Mouse (Mus musculus) layer of hippocampus, adult 11-12 months (tissue): Measurements from ENCODE around the gene 4930402H24Rik.

Source experiments
- DNase-seq: peaks from one replicate; pipeline ENCODE4 v3.0.0; 2022; ENCODE audit warnings: low spot score

The 4930402H24Rik gene

DNA sequence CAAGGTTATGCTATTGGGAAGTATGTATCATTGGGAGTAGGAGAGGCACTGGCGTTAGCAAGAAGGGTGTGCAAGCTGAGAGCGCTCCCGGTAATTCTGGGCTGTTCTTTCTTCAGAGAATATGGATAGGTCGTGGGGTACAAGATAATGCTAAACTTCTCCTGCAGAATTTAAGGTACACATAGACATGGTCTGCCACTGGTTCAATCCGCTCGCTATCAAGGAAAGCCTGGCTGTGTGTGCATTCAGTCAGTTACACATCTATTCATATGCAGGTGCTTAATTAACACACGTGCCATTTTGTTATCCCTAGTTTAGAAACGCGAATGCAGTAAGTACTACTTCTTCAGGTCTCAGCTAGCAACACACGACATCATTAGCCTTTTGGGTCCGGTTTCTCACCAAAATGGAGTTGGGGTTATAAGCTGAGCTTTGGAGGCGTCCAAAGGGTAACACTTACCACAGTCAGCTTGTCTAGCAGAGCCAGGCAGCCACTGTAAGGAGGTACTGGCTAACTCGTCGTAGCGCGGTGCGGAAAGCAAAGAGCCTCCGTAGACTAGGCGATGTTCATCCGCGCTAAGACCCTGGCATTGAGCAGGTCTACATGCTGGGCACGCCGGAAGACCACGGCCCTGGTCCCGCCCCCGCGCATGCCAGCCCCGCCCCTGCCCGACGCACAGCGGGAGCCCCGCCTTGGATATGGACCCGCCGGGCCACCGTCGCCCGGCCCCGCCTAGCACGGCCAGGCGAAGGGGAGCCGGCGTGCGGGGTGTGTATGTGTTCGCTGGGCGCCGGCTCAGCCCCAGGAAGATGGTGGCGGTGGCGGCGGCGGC is at the start of gene 4930402H24Rik, which contains the start of gene Atrn:
Gene 4930402H24Rik (minus strand): TSS at position 656 of the 833 bp plus-strand sequence.
Gene Atrn (plus strand): TSS at position 745 of the 833 bp plus-strand sequence.
- peak; percentile 92 for DNase-seq

DNA sequence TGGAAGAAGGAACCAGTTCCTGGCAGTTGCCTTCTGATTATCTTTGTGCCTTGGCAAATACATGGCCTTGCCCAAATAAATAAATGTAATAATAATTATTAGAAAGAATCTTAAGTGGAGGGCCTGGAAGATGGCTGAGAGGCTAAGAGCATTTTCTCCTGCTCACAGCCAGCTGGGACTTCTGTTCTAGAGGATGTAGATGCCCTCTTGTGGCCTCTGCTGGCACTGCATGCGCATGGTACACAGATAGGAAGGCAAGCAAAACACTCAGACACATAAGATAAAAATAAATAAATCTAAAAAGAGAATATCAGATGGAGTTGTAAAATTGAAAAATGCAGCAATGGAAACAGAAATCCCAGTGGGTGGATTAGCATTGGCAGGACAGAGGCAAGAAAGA is 44.3 kb upstream of the 4930402H24Rik start:
- DNase-seq, result peak; percentile 96

DNA sequence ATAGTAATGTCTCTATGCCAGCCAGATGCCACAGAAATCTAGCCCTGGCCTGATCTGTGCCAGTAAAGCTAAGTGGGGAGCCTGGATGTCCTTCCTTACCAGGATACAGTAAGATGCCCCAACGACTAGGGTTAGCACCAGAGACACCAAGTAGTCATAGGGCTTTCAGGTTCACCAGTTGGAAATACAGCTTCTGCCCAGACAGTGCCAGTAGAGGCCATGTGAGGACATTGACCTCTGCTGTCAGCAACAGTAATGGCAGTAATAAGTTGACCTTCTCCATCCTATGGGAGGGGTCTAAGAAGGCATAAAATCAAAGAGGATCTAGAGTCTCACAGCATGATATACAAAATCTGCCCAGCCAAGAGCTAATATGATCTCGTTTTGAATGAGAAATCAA is 43.6 kb upstream of the 4930402H24Rik start:
- no peak for DNase-seq

DNA sequence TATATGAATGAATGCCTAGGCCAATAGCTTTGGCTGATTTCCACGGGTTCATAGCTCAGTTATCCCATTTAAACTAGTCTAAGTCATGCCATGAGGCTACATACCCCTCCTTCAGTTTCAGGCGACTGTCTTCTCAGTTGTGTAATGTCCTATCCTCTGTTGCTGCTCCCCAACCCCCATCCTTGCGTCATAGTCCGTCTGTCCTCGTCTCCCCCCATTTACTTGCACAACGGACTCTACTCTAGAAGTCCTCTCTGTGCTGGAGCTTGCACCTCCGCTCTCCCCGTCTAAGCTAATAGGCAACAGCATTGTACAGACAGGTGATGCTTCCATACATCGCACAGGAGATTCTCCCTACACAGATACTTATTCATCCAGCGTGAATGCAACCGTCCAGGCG is 26.7 kb upstream of the 4930402H24Rik start:
- no peak for DNase-seq

DNA sequence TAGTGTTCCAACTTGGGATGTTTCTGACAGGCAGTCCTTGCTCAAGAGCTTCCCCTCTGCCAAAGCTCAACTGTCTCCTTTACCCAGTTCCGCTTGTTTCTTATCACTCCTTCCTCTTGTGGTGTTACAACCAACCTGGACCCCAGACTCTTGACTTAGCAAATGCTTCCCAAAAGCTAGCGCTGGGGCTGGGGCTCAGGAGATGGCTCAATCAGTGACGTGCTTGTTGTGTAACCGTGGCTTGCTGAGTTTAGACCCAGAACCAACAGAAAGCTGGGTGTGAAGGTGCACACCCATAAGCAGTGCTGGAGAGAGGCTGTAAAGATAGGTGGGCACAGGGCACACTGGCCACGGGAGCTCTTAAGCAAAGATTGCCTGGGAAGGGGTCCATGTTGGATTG is 23.8 kb upstream of the 4930402H24Rik start:
- DNase-seq, result no peak

DNA sequence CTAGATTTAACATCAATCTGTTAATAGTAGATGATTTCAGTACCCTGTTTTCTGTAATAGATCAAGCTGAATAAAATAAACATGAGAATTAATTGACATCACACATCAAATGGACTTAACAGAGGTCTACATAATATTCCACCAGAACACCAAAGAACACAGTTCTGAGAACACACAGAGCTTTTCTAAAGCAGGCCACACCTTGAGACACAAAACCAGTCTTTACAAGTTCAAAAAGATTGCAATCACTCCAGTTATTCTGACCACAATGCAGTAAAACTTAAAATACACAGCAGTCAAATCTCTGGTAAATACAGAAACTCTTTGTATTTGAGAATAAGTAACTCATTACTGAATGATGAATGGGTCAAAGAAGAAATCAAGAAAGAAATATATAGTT is 22.3 kb upstream of the 4930402H24Rik start:
- no peak for DNase-seq

DNA sequence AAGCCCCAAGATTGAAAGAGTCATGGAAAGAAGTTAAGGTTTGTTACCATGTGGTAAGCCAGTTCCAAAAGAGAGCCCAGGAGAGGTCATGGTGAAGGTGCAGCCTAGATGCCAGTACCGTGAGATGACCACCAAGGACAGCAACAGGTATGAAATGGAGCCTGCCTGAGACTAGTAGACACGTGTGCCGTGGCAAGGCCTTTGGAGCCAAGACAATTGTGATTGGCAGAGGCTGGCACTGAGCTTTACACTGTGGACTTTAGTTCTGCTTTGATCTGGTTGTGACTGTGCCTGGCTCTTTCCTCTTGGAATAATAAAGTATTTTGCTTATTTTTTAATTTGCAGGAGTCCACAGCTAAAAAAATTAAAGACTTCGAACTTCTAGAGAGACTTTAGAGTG is 21.8 kb upstream of the 4930402H24Rik start:
- no peak for DNase-seq

DNA sequence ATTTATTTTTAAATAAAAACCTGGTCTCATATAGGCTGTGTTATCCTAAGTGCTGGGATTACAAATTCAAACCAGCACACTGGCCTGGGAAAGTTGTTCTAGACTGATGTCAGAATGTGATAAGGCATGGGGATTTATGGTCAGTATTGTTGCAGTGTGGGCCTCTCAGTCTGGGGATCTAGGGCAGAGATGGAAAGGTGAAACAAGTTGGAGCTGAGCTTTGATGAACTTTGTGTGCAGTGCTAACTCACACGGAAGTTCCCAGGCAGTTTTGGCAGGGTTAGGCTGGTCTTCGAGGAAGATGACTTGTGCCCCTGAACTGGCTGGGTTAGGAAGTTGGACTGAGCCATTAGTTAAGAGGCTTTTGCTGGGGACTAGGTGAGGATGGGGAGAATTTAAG is 18.7 kb upstream of the 4930402H24Rik start:
- no peak for DNase-seq

DNA sequence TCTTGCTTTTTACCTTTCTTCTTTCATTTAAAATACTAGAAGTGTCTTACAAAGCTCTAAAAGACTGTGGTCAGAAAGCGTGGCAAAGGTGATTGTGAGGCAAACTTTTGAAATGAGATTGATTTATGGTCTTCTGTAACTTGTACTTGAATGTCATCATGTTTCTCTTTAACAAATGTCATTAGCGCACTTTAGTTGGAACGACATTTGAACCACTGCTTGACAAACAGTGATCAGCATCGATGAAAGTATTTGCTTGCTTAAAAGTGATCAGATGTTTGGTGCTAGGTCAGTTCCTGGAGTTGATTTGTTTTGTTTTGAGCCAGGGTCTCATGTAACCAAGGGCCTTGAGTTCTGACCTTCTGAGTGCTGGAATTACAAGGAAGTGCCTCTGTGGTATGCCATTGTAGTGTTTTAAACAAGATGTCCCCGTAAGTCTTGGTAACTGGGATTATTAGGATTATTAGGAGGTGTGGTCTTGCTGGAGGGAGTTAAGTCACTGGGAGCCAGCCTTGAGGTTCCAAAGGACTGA is 12.9 kb upstream of the 4930402H24Rik start:
- DNase-seq, result no peak

DNA sequence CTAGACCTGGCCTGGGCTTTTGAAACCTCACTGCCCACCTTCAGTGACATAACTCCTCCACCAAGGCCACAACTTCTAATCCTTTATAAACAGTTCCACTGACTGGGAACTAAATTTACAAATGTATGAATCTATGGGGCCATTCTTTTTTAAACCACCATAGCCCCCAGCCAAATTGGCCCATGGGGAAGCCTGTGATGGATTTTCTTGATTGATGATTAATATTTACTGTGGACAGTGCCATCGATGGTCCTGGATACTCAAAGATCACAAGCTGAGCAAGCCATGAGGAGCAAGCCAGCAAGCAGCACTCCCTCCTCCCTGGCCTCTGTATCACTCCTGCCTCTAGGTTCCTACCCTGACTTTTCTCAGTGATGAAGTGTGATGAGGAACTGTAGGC is 11.5 kb upstream of the 4930402H24Rik start:
- DNase-seq, result no peak

DNA sequence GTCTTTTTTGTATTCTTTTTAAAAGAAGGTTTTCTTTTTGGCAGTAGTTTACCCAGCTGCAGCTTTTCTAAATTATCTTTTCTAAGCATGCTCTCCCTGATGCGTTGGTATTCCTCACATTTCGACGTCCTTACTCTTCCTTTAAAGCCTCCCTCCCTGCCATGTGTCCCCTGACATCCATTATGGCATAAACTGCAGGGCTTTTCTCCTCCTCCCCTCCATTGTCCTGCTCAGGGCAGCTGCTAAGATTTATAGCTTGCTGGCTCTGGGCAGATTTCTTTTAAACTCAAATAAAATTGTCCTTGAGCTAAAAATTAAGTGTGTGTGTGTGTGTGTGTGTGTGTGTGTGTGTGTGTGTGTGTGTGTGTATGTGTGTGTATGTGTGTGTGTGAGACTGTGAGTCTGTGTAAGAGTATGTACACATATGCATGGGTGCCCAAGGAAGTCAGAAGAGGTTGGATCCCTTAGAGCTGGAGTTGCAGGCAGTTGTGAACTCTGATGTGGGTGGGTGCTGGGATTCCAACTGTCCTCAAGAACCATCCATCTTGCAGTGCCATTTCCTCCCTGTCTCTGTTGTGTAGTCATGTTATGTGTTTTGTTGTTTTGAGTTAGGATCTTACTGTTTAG is 10.4 kb upstream of the 4930402H24Rik start:
- DNase-seq, result no peak

DNA sequence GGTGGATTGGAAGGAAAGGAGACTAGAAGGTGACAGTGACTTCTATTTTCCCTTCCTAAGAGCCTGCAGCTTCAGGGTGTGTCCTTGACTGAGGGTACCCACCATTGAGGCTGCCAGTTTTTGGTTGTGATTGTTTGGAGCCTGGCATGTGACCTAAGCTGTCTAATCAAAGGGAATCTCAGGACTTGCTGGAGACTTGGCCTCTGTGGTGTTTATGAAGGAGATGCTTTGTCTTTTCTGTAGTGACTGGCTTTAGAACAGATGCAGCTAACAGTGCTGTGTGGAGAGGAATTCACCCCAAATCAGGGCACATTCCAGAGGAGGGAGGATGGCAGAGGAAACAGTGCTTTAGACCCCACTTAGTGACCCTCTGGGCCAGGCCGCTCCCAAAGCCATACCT is 8.7 kb upstream of the 4930402H24Rik start:
- no peak for DNase-seq

DNA sequence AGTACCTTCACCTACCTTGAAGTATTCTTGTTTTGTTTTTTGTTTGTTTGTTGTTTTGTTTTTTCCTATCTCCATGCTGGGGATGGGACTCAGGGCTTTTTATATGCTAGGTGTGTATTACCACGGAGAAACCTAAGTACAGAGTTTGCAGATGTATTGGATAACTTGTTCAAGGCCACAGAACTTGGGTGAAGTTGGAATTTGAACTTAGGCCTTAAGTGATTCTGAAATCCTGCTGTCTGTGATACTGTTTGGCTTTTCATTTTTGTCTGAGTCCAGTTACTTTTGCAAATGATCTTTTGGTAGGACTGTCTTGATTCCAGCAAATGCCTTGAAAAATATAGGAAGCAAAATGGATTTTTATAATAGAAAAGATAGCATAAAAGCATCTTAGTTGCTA is 5.5 kb upstream of the 4930402H24Rik start:
- no peak for DNase-seq

DNA sequence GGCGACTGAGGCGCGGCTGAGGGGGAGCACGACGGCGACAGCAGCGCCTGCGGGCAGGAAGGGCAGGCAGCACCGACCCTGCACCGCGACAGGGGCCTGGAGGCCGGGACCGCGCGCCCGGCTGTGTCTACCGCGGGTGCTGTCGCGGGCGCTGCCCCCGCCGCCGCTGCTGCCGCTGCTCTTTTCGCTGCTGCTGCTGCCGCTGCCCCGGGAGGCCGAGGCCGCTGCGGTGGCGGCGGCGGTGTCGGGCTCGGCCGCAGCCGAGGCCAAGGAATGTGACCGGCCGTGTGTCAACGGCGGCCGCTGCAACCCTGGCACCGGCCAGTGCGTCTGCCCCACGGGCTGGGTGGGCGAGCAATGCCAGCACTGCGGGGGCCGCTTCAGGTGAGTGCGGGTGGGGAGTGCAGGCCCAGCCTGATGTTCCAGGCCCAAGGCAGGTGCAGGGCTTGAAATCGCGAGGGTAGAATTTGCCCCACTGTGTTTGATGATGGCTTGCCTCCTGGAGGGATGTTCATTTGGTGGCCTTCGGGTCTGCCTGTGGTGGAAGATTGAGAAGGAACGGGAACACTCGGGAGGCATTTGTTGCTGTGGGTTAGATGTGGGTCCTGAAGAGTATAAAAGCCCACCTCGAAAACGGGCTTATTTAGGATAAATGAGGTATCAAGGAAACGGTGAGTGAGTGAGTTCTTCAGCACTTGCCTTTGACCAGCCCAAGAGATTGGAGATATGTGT is 544 bp upstream of the 4930402H24Rik start:
- DNase-seq, result peak; percentile 33

DNA sequence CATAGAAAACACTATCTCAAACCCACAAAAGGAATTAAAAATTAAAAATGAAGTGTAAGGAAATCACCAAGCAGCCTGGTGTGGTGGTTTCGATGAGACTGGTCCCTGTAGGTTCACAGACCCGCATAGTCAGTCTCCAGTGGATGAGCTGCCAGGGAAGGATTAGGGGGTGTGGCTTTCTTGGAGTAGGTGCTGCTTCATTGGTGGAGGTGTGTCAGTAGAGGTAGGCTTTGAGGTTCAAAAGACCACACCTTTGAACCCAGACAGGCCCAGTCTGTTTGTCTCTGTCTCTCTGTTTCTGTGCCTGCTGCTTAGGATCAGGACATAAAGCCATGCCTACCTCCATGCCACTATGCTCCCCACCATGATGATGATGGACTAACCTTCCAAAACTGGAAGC is 7.4 kb downstream of the 4930402H24Rik start:
- DNase-seq, result no peak

DNA sequence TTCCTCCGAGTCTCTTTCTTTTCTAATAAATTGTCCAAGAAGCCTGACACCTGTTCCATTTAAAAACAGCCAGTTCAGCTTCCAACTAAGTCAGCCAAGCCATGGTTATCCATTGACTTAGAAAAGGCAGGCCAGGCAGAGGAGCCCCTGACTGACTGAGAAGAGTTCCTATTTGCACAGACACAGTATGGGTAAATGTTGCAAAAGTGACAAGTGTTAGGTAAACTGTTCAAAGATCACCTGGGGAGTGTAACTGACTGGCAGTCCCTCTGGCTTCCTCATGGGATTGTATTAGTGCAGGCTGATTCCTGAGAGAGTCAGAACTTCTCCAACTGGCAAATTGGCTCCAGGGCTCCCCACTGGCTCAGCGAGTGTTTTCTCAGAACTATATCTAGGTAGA is 8.3 kb downstream of the 4930402H24Rik start:
- DNase-seq, result no peak

DNA sequence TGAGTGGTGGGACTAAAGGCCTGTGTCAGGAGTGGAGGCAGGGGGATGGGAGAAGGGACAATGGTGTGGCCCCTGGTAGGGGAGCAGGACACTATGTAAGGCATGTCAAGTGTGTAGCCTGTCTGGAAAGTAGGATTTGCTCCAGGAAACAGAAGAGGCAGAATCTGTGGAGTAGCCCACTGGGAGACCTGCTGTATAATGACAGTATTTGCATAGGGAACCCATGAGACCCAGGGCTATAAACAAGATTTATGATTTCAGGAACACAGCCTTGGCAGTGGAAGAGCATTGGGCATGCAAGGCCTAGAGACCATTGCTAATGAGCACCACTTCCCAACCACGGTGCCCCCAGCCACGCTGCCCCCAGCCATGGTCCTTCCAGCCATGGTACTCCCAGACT is 9.3 kb downstream of the 4930402H24Rik start:
- no peak for DNase-seq

DNA sequence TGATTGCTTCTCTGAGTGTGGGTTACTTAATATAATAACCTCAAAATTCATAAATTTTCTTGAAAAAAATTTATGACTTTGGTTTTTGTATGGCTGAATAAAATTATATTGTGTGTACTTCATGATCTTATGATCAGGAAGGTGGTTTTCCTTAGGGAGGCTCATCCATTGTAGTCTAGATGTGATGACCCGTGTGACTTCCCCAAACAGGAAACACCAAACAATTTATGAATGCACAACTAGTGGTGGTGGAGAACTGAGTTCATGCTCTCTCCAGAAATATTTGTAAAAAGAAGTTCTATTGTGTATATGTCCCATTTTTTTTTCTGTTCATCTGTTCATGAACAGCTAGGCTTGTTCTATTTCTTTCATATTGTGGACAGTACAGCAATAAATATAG is 18.8 kb downstream of the 4930402H24Rik start:
- no peak for DNase-seq

DNA sequence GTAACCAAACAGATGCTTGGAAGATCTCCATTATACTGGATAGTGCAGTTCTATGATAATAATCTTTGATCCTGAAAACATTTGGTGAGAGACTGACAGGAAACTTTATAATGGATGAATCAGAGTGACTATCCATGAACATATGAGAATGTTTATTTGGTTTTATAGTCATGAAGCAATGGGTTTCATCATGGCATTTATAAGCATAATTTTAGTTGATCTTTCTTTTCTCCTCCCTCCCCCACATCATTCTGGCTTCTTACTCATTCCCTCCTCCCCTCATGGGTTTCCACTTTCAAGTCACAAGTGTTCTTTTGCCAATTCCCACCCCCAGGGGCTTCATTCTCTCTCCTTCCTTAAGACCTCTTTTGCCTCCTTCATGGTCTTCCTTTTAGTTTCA is 19.2 kb downstream of the 4930402H24Rik start:
- no peak for DNase-seq

DNA sequence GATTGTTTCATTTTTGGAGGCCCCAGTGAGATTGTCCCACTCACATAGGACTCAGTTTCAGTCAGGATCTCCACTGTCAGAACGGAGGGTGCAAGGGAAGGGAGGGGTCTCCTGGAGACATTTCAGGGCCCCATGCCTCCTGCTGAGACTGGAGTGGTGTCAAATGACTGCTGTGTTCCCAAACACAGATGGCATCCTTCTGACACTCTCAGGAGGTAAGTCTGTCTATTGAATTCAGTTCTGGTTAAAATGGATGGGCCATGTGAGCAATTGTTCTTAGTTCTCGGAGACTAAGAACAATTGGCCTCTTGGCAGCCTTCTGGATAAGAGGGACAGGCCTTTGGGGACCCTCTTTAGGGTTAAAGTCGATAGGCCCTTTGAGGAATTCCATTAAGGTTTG is 28.8 kb downstream of the 4930402H24Rik start:
- DNase-seq, result peak; percentile 17

DNA sequence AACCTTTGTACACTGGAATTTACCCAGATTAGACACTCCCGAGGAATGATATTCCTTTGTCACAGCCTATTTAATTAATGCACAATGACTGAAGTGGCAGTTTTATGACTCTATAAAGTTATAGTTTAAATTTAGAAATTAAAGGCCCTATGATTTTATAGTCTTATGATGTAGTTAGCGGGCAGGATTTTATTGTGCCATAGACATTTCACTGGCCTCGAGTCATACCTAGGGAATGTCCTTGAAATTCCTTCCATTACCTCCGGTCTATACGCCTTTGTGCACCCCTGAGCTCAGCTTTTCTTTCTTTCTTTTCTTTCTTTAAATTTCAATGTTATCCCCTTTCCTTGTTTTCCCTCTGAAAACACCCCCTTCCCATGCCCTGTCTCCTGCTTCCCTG is 35.3 kb downstream of the 4930402H24Rik start:
- DNase-seq, result no peak

DNA sequence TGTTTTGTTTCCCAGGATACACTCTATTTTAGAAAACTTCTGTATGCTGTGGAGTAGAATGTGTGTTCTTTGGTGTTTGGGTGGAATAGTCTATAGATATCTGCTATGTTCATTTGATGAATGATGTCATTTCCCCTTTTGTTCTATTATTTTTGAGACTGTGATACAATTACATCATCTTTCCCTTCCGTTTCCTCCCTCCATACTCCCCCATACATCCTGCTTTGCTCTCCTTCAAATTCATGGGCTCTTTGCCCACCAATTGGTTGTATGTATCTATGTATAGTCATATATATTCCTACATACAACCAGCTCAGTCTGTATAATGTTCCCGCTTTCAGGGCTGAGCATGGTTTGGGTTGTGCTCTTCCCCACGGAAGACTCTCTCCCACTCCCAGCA is 44.1 kb downstream of the 4930402H24Rik start:
- DNase-seq, result no peak

DNA sequence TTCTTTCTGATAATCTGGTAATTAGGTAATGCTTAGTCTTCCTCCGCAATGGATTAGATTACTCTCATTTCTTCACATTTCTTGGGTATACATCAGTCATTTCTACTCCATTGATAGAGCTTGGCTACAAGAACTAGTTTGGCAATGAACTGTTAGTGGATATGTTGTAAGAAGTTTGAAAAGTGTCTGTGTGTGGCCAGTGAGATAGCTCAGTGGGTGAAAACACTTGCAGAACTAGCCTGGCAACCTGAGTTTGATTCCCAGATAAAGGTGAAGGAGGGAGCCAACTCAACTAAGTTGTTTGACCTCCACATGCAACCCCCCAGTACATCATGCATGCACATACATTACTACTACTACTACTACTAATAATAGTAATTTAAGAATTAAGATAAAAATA is 53.2 kb downstream of the 4930402H24Rik start:
- no peak for DNase-seq
